Mouse (Mus musculus) spleen, adult 2 months (tissue): ENCODE measurements around the gene Slc7a8.

Source experiments
- CTCF ChIP-seq: fragments of 200-500 bp; IDR thresholded peaks from 2 replicates; pipeline ENCODE4 v1.5.1; 2011; ENCODE audit warnings: mild to moderate bottlenecking, inconsistent platforms; ENCODE audit not compliant: insufficient read depth, insufficient read length, insufficient replicate concordance; ENCODE audit errors: extremely low read depth
- POLR2A ChIP-seq: fragments of 200-500 bp; IDR thresholded peaks from 2 replicates; pipeline ENCODE4 v1.6.1; 2011; ENCODE audit warnings: low read depth, low read length, inconsistent platforms

DNA sequence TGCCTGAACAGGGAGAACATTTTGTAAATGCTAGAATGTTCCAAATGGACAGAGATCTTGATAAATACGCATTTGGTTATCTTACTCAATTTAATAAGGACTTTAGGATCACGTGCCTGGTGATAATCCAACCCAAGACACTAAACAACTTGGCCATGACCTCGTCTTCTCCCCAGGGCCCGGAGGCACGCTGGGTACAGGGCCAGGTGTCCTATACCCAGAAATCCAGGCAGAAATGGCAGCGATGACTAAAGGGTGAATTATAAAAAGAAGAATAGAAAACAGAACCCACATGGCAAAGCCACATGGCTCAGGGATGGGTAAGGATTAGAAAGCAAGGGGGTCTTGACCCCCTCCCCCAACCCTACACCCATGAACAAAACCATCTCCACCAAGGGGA is 40.0 kb downstream of the Slc7a8 start:
- TF ChIP-seq POLR2A (no peak), CTCF (no peak)
